Mouse (Mus musculus) thymus, adult 18-20 months (tissue): ENCODE data around the gene Iqcf5.

Experiments
- DNase-seq, 2 experiments: peaks; one replicate each; pipeline ENCODE4 v3.0.0; 2022; ENCODE audit warnings: mixed read lengths in 2 of 2

The Iqcf5 gene

GRCm38 (mm10) chr9:106514273-106514672, at the start of gene Iqcf5:
TSS of gene Iqcf5 (plus strand) at chr9:106514573.
- no peak for DNase-seq

DNA sequence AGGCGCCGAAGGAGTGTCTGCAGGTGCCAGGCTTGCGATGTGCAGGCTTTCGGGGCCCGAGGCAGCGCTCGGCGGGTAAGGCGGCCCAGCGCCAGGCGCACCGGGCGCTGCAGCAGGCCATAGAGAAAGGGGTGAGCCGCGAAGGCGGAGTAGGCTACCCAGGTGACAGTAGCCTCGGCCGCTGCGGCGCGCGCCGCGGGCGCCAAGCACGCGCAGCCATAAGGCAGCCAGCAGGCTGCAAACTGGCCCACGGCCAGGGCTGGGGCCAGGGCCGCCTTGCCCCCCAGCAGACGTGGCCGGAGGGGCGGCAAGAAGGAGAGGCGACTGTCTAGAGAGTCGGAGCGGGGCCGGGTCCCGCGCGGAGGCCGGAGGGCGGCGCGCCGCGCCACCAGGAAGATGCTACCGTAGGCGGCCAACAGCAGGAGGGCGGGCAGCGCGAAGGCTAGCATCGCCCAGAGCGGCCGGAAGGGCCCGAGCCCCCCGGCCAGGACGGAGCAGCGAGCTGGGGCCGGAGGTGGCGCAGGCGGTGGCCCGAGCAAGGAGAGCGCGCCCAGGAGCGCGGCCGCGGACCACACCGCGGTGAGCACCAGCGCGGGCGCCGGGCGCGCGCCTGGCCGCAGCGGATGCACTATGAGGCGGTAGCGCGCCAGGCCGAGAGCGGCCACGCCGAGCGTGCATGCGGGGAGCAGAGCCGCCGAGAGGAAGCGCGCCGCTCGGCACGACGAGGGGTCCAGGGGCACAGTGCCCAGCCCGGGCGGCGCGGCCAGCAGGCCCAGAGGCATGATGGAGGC, 49.4 kb upstream of the Iqcf5 start:
- DNase-seq, result no peak

DNA sequence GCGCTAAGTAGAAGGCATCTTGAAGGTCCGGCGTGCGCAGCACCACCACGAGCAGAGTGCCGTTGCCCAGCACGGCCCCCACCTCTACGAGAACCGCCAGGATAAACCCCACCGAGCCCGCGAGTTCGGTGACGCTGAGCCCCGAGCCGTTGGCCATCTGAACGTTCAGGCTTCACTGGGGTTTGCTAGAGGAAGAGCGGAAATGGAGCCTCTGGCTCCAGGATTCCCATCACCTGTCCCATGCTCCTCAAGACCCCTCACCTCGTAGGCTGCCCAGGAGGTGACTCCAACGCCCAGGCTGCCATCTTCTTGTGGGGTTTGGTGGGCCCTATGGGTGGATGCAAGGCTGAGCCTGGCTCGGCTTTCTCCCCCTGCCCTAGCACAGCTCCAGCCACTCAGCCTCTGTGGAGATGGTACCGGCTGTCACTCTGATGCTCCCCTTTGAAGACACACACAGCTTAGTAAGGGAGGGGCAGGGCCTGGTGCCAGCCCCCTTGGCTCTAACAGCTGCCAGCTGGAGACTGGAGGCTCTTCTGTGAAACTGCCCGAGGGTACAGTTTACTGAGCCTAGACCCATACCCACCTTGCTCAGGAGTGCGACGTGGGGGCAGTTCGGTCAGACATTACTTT, 48.7 kb upstream of the Iqcf5 start, which contains the start of gene Gpr62:
TSS of gene Gpr62 (minus strand) at position 368 of the 630 bp plus-strand sequence.
- no peak for DNase-seq

- DNase-seq, result no peak
Measured at GRCm38 (mm10) chr9:106466721-106467120, 47.7 kb upstream of the Iqcf5 start.

- no peak for DNase-seq
Measured at GRCm38 (mm10) chr9:106467746-106468145, 46.6 kb upstream of the Iqcf5 start.

- DNase-seq, result no peak
Measured at GRCm38 (mm10) chr9:106469317-106469716, 45.1 kb upstream of the Iqcf5 start.

DNA sequence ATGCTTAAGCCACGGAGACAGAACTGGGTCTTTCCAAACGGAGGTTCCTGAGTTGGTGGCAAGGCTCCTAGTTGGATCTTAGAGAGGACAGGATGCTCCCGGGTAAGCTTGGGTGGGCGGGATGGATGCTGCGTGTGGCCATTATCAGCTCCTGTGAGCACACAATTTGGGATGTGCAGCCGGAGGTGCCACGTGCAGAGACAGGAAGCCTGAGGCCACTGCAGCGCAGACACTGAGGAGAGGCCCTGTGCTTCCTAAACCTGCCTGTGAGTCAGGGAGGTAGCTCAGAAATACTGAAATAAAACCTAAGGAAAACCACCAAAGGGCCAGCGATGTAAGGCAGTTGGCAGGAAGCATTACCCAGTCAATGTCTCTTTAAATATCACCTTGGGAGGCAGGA, 44.6 kb upstream of the Iqcf5 start:
- DNase-seq, result no peak

- no peak for DNase-seq
Measured at GRCm38 (mm10) chr9:106470991-106471750, 43.2 kb upstream of the Iqcf5 start.

- DNase-seq, result no peak
Measured at GRCm38 (mm10) chr9:106471892-106472291, 42.5 kb upstream of the Iqcf5 start.

DNA sequence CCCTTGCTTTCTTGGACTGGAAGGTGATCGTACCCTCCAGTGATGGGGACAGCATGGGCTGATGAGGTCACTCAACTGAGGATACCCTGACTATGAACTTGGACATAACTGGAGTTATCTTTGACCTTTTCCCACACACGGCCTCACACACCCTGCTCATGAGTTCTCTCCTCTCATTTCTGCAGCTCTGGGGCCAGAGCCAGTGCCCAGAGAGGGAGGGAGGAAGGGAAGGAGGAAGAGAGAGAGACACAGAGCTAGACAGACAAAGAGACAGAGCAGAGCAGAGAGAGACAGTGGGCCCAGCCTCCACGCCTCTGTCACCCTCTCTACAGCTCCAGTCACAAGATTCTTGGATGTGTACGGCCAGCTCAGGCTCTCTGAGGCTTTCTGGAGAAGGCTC, 42.1 kb upstream of the Iqcf5 start:
- DNase-seq, result no peak

DNA sequence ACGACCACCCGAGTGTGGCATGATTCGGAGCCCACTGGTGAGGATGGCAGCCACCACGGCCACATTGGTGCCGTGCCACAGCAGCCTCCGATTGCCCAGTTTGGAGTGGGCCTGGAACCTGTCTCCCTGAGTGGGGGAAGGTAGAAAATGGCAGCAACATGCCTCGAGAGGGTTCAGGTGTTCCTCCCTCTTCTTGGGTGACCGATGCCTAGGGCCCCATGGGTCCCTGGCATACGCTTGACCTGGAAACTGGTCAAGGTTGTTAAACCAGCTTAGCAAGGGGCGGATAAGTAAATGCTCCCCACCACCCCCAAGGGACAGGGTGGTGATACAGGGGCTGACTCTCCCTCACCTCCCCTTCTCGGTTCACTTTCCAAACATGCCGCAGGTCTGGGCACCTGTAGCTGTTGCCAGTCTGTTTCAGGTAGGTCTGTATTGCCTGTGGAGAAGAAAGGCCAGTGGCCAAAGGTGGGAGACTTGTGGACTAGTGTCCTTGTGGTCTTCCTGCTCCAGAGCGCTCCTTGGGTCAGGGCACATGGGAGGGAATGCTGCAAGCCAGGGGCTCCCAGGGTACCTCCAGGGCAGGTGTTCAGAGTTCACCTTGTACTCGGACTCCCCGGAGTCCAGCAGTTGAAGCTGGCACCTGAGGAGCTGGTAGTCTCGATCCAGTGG, 41.2 kb upstream of the Iqcf5 start:
- no peak for DNase-seq

- no peak for DNase-seq
Measured at GRCm38 (mm10) chr9:106473753-106474105, 40.6 kb upstream of the Iqcf5 start.

DNA sequence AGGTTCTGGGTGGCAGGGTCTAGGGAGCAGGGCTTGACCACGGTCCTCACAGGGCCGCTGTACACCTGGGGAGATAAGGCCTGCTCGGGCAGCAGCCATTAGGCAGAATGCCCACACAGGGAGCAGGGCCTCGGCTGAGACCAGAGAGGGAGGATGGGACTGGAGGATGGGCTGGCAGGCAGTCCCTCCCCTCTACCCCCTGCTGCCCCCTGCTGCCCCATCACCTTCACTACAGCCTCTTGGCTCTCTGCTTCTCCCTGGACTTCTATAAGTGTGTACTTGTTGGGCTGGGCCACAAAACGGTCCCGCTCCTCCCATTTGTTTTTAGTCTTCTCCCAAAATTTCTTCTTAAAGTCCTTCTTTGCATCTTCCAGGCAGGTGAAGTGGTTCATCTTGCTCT, 39.9 kb upstream of the Iqcf5 start:
- peak in 1 of 2 experiments; percentile 46 for DNase-seq

DNA sequence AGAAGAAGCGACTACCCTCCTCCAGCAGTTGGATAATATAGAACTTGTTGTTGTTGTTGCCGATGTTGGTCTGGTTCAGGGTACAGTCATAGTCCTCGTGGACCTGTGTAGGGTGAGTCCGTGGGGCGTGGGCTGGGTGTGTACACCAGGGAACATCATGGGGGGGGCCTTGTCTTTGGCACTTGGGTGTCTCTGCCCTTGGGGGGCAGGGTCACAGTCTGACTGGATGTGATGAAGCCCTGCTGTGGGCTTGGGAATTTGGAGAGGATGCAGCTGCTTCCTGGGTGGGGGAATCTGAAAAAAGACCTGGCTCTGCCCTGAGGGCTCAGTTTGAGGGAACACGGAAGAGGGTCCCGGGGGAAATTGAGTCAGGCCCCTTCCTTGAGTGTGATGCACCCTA, 39.3 kb upstream of the Iqcf5 start:
- DNase-seq, result peak in 1 of 2 experiments; percentile 40

- DNase-seq, result no peak
Measured at GRCm38 (mm10) chr9:106475663-106476001, 38.7 kb upstream of the Iqcf5 start, which contains the start of gene Rrp9. TSS of gene Rrp9 (plus strand) at chr9:106475963.

GRCm38 (mm10) chr9:106476002-106476923, 38.1 kb upstream of the Iqcf5 start:
- DNase-seq, result peak; percentile 66 to 76

DNA sequence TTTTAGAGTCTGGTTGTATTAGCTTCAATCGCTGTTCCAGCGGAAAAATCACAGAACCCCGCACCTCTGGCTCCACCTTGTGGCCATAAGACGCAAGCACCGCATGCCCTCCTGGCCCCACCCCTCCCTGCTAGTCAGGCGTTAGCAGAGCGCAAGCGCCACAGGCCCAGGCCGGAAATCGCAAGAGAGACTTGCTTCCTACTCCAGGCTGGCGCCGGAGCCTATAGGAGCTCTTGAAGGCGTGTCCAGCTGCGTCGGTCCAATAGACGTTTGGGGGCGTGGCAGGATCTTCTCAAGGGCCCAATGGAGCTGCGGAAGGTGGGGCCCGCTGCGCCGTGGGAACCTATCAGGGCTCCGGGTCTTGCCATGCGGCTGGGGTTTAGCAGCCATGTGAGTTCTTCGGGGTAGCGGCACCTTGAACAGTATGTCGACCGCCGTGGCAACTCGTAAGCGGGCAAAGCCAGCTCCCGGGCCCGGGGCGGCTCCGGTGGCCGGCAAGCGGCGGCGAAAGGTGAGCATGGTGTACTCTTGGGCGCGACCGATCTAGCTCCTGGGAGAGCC, 37.4 kb upstream of the Iqcf5 start, which contains the start of gene Parp3:
TSS of gene Parp3 (minus strand) at position 26 of the 561 bp plus-strand sequence.
- DNase-seq, result peak; percentile 99 to 100

DNA sequence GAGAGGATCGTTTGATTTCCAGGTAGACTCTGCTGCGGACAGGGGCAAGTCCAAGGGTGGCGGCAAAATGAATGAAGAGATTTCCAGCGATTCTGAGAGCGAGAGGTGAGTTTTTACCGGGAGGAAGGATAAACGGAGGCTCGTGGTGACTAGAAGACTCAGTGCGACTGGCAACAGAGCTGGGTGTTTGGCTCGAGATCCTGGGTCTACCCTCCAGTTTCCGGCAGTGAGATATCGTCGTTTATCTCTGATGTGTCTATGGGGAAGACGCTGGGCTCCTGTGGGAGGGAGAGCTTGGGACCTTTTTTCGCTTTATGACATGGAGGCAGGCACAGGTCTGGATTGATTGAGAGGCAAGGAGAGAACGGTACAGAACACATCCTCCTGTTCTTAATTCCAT, 36.7 kb upstream of the Iqcf5 start:
- no peak for DNase-seq

- no peak for DNase-seq
Measured at GRCm38 (mm10) chr9:106478101-106478500, 36.3 kb upstream of the Iqcf5 start.

DNA sequence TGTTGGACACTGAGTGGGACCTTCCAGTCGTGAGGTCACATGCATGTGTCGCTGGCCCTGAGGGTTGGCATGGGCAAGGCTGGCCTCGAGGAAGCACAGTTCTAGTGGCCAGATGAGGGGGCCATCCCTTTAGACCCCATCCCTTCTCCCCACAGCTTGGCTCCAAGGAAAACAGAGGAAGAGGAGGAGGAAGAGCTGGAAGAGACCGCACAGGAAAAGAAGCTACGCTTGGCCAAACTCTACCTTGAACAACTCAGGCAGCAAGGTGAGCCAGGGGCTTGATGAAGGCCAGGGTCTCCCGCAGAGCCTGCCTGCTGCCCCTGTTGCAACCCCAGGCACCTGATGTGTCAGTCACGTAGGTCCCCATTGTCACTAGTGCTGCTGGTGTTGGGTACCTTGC, 33.8 kb upstream of the Iqcf5 start:
- no peak for DNase-seq

GRCm38 (mm10) chr9:106481075-106481474, 33.3 kb upstream of the Iqcf5 start:
- DNase-seq, result no peak

GRCm38 (mm10) chr9:106481676-106482075, 32.7 kb upstream of the Iqcf5 start:
- no peak for DNase-seq
